Mouse (Mus musculus) CH12.LX (cell line): Measurements from ENCODE around the gene Hoxa10. TPM values are rescaled to one million over a fixed set of nuclear protein-coding genes. Genes with fewer than 3 reads are reported as not detected.

ENCODE experiments used
- DNase-seq: peaks from one replicate; pipeline ENCODE4 v3.0.0-alpha.2; 2013; ENCODE audit errors: extremely low read depth
- H3K27ac ChIP-seq: 2 replicates; pipeline ENCODE4 v1.5.1; 2012; ENCODE audit warnings: low read depth, mild to moderate bottlenecking, control low read depth, moderate library complexity; ENCODE audit not compliant: insufficient read depth
- H3K27me3 ChIP-seq: replicated peaks from 2 replicates; pipeline ENCODE3; 2012; ENCODE audit warnings: inconsistent platforms
- H3K36me3 ChIP-seq, 2 experiments: replicated peaks in 1 of 2; 2 replicates each; pipeline versions ENCODE3 to v1.6.1; 2012; ENCODE audit warnings: inconsistent platforms in 1 of 2, low read length in 1 of 2, mild to moderate bottlenecking in 1 of 2, mixed read lengths in 1 of 2, moderate library complexity in 1 of 2; ENCODE audit not compliant: control insufficient read depth in 1 of 2, insufficient read depth in 1 of 2
- H3K4me1 ChIP-seq, 2 experiments: 2 replicates each; pipeline ENCODE4 v1.6.1; 2012; ENCODE audit warnings: inconsistent platforms in 1 of 2, moderate library complexity in 1 of 2; ENCODE audit not compliant: insufficient read depth in 2 of 2, control insufficient read depth in 1 of 2
- H3K4me2 ChIP-seq: 2 replicates; pipeline ENCODE4 v1.6.1; 2012; ENCODE audit warnings: low read depth, mild to moderate bottlenecking, control low read depth; ENCODE audit not compliant: poor library complexity, insufficient read depth, severe bottlenecking
- H3K4me3 ChIP-seq, 3 experiments: fragments of 150-350 bp in 1 of 3; sonication (generic) in 1 of 3; replicated peaks in 1 of 3; 2 replicates each; pipeline versions ENCODE3 to v1.5.1; 2011 to 2012; ENCODE audit warnings: low read depth in 2 of 3, low read length in 2 of 3, mild to moderate bottlenecking in 2 of 3, moderate library complexity in 2 of 3, control low read depth in 1 of 3, improper control_type of control experiment in 1 of 3, inconsistent platforms in 1 of 3, mixed read lengths in 1 of 3; ENCODE audit not compliant: poor library complexity in 1 of 3
- H3K79me2 ChIP-seq: replicated peaks from 2 replicates; pipeline ENCODE4 v1.6.1; 2012; ENCODE audit warnings: mild to moderate bottlenecking, moderate library complexity; ENCODE audit not compliant: control insufficient read depth, poor library complexity, insufficient read depth, severe bottlenecking; ENCODE audit errors: extremely low read depth
- H3K9ac ChIP-seq: 2 replicates; pipeline ENCODE4 v1.6.1; 2012; ENCODE audit warnings: low read depth, mild to moderate bottlenecking, control low read depth, moderate library complexity; ENCODE audit not compliant: insufficient read depth
- H3K9me3 ChIP-seq: replicated peaks from 2 replicates; pipeline ENCODE3; 2012; ENCODE audit warnings: low read length, inconsistent platforms, mixed read lengths
- BHLHE40 ChIP-seq: IDR thresholded peaks from 2 replicates; pipeline ENCODE4 v1.6.1; 2011; ENCODE audit warnings: mild to moderate bottlenecking, low read depth, low read length, improper control_type of control experiment
- CHD1 ChIP-seq: IDR thresholded peaks from 2 replicates; pipeline ENCODE4 v1.6.1; 2012; ENCODE audit warnings: low read depth, low read length, improper control_type of control experiment, inconsistent platforms
- CHD2 ChIP-seq: IDR thresholded peaks from 2 replicates; pipeline ENCODE4 v1.6.1; 2011; ENCODE audit warnings: low read length, improper control_type of control experiment
- CTCF ChIP-seq, 2 experiments: IDR thresholded peaks in 1 of 2; conservative IDR thresholded peaks in 1 of 2; 2 replicates each; pipeline ENCODE4 v1.5.1; 2011 to 2012; ENCODE audit warnings: low read depth in 2 of 2, low read length in 2 of 2, improper control_type of control experiment in 1 of 2, inconsistent platforms in 1 of 2, mild to moderate bottlenecking in 1 of 2, moderate library complexity in 1 of 2
- E2F4 ChIP-seq: IDR thresholded peaks from 2 replicates; pipeline ENCODE4 v1.6.1; 2011; ENCODE audit warnings: low read depth, low read length, improper control_type of control experiment; ENCODE audit not compliant: insufficient replicate concordance
- ELF1 ChIP-seq: IDR thresholded peaks from 2 replicates; pipeline ENCODE4 v1.6.1; 2014; ENCODE audit warnings: low read depth, mild to moderate bottlenecking, inconsistent platforms, low read length, improper control_type of control experiment
- ETS1 ChIP-seq: conservative IDR thresholded peaks from 2 replicates; pipeline ENCODE4 v1.6.1; 2012; ENCODE audit warnings: low read depth, mild to moderate bottlenecking, inconsistent platforms, low read length, improper control_type of control experiment, moderate library complexity
- GABPA ChIP-seq: IDR thresholded peaks from 2 replicates; pipeline ENCODE4 v1.6.1; 2012; ENCODE audit warnings: low read depth, low read length, improper control_type of control experiment, inconsistent platforms; ENCODE audit not compliant: insufficient replicate concordance
- HCFC1 ChIP-seq: IDR thresholded peaks from 2 replicates; pipeline ENCODE4 v1.6.1; 2012; ENCODE audit warnings: low read depth, mild to moderate bottlenecking, inconsistent platforms, low read length, improper control_type of control experiment
- IRF4 ChIP-seq: IDR thresholded peaks from 2 replicates; pipeline ENCODE4 v1.6.1; 2014; ENCODE audit warnings: low read depth, mild to moderate bottlenecking, inconsistent platforms, low read length, improper control_type of control experiment
- JUN ChIP-seq: IDR thresholded peaks from 2 replicates; pipeline ENCODE4 v1.6.1; 2011; ENCODE audit warnings: low read depth, mild to moderate bottlenecking, low read length, improper control_type of control experiment, moderate library complexity; ENCODE audit not compliant: insufficient read depth
- JUND ChIP-seq: conservative IDR thresholded peaks from 2 replicates; pipeline ENCODE4 v1.6.1; 2011; ENCODE audit warnings: low read depth, low read length, improper control_type of control experiment
- KAT2A ChIP-seq: IDR thresholded peaks from 2 replicates; pipeline ENCODE4 v1.6.1; 2012; ENCODE audit warnings: low read length, improper control_type of control experiment, inconsistent platforms; ENCODE audit not compliant: insufficient replicate concordance
- MAX ChIP-seq: IDR thresholded peaks from 2 replicates; pipeline ENCODE4 v1.6.1; 2011; ENCODE audit warnings: low read length, improper control_type of control experiment
- MAZ ChIP-seq: IDR thresholded peaks from 2 replicates; pipeline ENCODE4 v1.6.1; 2012; ENCODE audit warnings: low read depth, mild to moderate bottlenecking, inconsistent platforms, low read length, improper control_type of control experiment, moderate library complexity
- MYC ChIP-seq: IDR thresholded peaks from 2 replicates; pipeline ENCODE4 v1.6.1; 2011; ENCODE audit warnings: low read depth, mild to moderate bottlenecking, improper control_type of control experiment, low read length
- NELFE ChIP-seq: IDR thresholded peaks from 2 replicates; pipeline ENCODE4 v1.6.1; 2011; ENCODE audit warnings: low read depth, low read length, improper control_type of control experiment
- POLR2A ChIP-seq: IDR thresholded peaks from 2 replicates; pipeline ENCODE4 v1.6.1; 2011; ENCODE audit warnings: low read depth, mild to moderate bottlenecking, improper control_type of control experiment, low read length
- POLR2AphosphoS2 ChIP-seq: IDR thresholded peaks from 2 replicates; pipeline ENCODE4 v1.6.1; 2011; ENCODE audit warnings: low read depth, low read length, improper control_type of control experiment
- RAD21 ChIP-seq: IDR thresholded peaks from 2 replicates; pipeline ENCODE4 v1.6.1; 2011; ENCODE audit warnings: low read depth, mild to moderate bottlenecking, low read length, improper control_type of control experiment, moderate library complexity
- SIN3A ChIP-seq: IDR thresholded peaks from 2 replicates; pipeline ENCODE4 v1.6.1; 2012; ENCODE audit warnings: low read length, improper control_type of control experiment, inconsistent platforms
- SMC3 ChIP-seq: IDR thresholded peaks from 2 replicates; pipeline ENCODE4 v1.6.1; 2011; ENCODE audit warnings: low read depth, low read length, improper control_type of control experiment
- TBP ChIP-seq: conservative IDR thresholded peaks from 2 replicates; pipeline ENCODE4 v1.6.1; 2011; ENCODE audit warnings: low read depth, low read length, improper control_type of control experiment
- TCF12 ChIP-seq: IDR thresholded peaks from 2 replicates; pipeline ENCODE4 v1.6.1; 2014; ENCODE audit warnings: low read depth, mild to moderate bottlenecking, inconsistent platforms, low read length, improper control_type of control experiment
- UBTF ChIP-seq: IDR thresholded peaks from 2 replicates; pipeline ENCODE4 v1.6.1; 2012; ENCODE audit warnings: low read depth, mild to moderate bottlenecking, inconsistent platforms, low read length, improper control_type of control experiment, moderate library complexity
- USF2 ChIP-seq: conservative IDR thresholded peaks from 2 replicates; pipeline ENCODE4 v1.6.1; 2011; ENCODE audit warnings: low read depth, low read length, improper control_type of control experiment
- dilution Hi-C: fragments of 300-500 bp; cut with MboI; formaldehyde crosslinking; loops from 2 replicates; pipeline ENCODE4 v1.14.3; 2020; ENCODE audit warnings: low sequenced_read_pairs; ENCODE audit not compliant: extremely low pct_unique_long_range_greater_than_20kb, extremely low pct_ligation_motif_present
- in situ Hi-C: fragments of 300-500 bp; cut with MboI; formaldehyde crosslinking; loops from 3 replicates; pipeline ENCODE4 v1.14.3; 2019; ENCODE audit warnings: low sequenced_read_pairs, low pct_ligation_motif_present, low pct_unique_long_range_greater_than_20kb, mixed read lengths
- polyA plus RNA-seq: library from polyadenylated mRNA; unstranded; fragments of >175 nt; gene quantifications from 2 replicates; pipeline ENCODE4 v1.2.1, GENCODE M21; 2012; ENCODE audit warnings: low read depth; ENCODE audit not compliant: insufficient read length
- total RNA-seq, 2 experiments: library from RNA; depleted of rRNA; stranded (reverse); fragments of 300-350 nt in 1 of 2; fragments of >200 nt in 1 of 2; gene quantifications; 2 replicates each; pipeline ENCODE4 v1.2.3; 2012 to 2014

The Hoxa10 gene
- total and polyA plus RNA-seq, 3 experiments = 5.2 to 14.5 (median 14.3) TPM

DNA sequence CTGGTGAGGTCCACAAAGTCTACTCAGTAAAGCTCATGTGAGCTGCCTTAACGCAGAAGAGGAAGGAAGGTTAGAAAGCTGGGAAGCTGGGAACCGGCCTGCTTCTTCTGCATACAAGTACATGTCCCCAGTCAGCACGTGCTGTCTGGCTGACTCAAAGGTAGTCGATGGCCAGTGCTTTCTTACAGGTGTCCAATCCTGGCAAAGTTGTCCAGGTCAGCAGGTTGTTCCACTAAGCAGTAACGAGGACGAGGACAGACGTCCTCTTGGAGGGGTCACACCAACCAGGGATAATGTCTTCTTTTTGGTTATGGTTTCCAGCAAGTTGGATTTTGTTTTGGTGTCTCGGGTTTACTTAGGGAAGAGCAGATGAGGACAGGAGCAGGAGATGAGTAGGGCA is 50.7 kb downstream of the Hoxa10 start:
- dilution Hi-C loops = no loop called here
- Histone ChIP-seq H3K27me3 (no peaks in the 10 kb centered on the region), H3K4me2 (no peak overlapping the region), H3K9ac (no peak overlapping the region)
- in situ Hi-C loops = no loop called here
- TF ChIP-seq KAT2A (no peak), SMC3 (no peak), MAX (no peak), JUND (no peak), MYC (no peak), E2F4 (no peak), ELF1 (no peak), RAD21 (no peak), TCF12 (no peak), ETS1 (no peak), TBP (no peak), USF2 (no peak), CTCF (conservative IDR thresholded peaks at IDR 0.05 in 1 of 2, IDR thresholded peaks at IDR 0.05 in 1 of 2; ENCODE audit: low read depth in 2 of 2, low read length in 2 of 2) (no peak)
- TF ChIP-seq, all 38 proteins: peak for 0
- Histone ChIP-seq H3K79me2 (no peaks in the 10 kb centered on the region), H3K9me3 (peaks cover 5% of the 10 kb centered on the region), H3K27ac (no peak overlapping the region), H3K4me3 (no peak overlapping the region), H3K4me1 (peaks cover 0 to 13% of the 10 kb centered on the region in 2 experiments; a peak in 2 of 4 replicates), H3K36me3 (peaks cover 0 to 2% of the 10 kb centered on the region in 2 experiments)
- DNase-seq = no peak

GRCm38 (mm10) chr6:52189172-52189591 is 51.5 kb downstream of the Hoxa10 start:
- no peak overlapping the region for H3K4me2 ChIP-seq
- H3K27ac ChIP-seq = no peak overlapping the region
- TF ChIP-seq NELFE (no peak), SIN3A (no peak), POLR2AphosphoS2 (no peak), JUN (no peak), CTCF (conservative IDR thresholded peaks at IDR 0.05 in 1 of 2, IDR thresholded peaks at IDR 0.05 in 1 of 2; ENCODE audit: low read depth in 2 of 2, low read length in 2 of 2) (no peak), POLR2A (no peak), IRF4 (no peak), E2F4 (no peak), HCFC1 (no peak), KAT2A (no peak), TBP (no peak), JUND (no peak), GABPA (no peak), CHD1 (no peak), TCF12 (no peak), BHLHE40 (no peak), CHD2 (no peak), MAX (no peak), UBTF (no peak), MAZ (no peak)
- H3K79me2 ChIP-seq = no peaks in the 10 kb centered on the region
- H3K4me1 ChIP-seq = peaks cover 0 to 13% of the 10 kb centered on the region in 2 experiments; a peak in 2 of 4 replicates
- in situ Hi-C loops = no loop called here
- peaks cover 5% of the 10 kb centered on the region for H3K9me3 ChIP-seq
- no peak for DNase-seq
- no peak overlapping the region for H3K4me3 ChIP-seq
- H3K9ac ChIP-seq = no peak overlapping the region
- H3K27me3 ChIP-seq = no peaks in the 10 kb centered on the region
- H3K36me3 ChIP-seq = peaks cover 0 to 2% of the 10 kb centered on the region in 2 experiments
- dilution Hi-C loops = no loop called here
